Mouse (Mus musculus) embryo, embryonic 11 days (tissue): ENCODE results near the gene Zfp219.
"Not testable (repeated sequence)": the region's sequence is repeated elsewhere in the genome, so short reads cannot be mapped to it uniquely, and the experiment has no call there.

Experiments used
- DNase-seq: peaks from one replicate; pipeline ENCODE4 v3.0.0-alpha.2; 2015

Zfp219 gene

GRCm38 (mm10) chr14:52020486-52021137 is at the start of gene Zfp219:
Gene Zfp219 (minus strand): TSS chr14:52020733.
- DNase-seq, result peak; percentile 88

DNA sequence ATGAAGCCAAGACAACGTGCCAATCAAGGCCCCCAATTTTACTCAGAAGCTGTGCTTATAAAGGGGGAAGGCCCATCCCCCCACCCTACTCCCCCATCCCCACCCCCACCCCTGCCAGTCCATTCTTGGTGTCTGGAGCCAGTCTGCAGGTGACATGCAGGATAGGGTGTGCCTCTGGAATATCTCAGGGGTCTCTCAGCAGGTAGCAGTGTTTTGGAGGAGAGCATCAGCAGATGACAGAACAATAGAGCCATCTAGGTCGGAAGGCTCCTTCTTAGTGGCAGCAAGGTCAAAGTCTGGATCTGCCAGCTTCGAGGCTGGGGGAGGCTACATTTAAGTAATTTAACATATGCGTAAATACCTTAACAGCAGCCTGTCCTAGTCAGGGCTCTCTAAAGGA is 45.6 kb upstream of the Zfp219 start:
- DNase-seq, result no peak

DNA sequence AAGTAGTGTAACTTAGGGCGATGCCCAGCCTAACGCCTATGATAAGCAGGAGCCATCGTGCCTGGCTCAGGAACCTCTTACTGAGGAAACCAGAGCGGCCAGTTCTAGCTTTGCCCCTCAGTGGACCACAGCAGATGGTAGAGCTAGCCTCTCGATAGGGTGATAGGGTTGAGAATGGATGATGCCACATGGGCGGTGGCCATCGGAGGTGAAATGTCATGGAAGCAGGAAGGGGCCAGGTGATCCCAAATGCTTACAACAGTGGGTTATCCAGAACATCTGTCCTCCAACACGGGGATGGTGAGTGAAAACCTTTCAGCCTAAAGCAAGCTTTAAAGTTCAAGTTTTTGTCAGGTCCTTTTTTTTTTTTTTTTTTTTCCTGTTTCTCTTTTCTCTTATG is 41.3 kb upstream of the Zfp219 start:
- no peak for DNase-seq

DNA sequence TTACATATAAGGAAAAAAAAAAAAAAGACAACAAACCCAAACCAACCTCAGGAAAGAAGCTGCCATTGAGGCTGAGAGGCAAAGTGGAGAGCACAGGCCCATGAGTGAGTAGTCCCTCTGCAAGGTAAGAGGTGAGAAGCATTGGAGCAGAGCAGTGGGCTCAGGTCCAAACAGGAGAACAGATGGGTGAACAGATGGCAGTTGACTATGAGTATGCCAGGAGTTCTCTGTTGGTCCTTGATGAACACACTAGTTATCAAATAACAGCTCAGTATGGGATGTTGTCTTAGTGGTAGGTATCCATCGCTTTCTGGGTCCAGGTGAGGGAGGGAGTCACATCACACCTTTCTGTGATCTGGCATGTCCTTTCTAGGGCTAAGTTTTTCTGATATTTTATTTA is 40.3 kb upstream of the Zfp219 start:
- no peak for DNase-seq

DNA sequence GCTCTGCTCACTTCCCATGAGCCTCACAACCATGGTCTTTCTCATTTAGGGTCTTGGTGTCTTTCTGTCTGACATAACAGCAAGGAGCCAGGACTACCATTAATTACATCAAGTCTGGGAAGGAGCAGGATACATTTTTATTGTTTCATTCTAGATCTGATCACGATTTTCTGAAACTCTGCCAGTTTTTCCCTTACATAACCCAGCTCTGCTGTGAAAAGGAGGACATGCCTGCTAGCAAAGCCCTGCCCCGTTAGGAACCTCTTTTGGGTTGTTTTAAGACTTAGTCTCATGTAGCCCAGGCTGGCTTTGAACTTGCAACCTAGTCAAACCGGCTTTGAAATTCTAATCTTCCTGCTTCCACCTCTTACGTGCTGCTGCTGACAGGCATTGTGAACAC is 39.4 kb upstream of the Zfp219 start:
- no peak for DNase-seq

- not testable (repeated sequence) for DNase-seq
Measured at GRCm38 (mm10) chr14:52052720-52053119, 32.2 kb upstream of the Zfp219 start.

DNA sequence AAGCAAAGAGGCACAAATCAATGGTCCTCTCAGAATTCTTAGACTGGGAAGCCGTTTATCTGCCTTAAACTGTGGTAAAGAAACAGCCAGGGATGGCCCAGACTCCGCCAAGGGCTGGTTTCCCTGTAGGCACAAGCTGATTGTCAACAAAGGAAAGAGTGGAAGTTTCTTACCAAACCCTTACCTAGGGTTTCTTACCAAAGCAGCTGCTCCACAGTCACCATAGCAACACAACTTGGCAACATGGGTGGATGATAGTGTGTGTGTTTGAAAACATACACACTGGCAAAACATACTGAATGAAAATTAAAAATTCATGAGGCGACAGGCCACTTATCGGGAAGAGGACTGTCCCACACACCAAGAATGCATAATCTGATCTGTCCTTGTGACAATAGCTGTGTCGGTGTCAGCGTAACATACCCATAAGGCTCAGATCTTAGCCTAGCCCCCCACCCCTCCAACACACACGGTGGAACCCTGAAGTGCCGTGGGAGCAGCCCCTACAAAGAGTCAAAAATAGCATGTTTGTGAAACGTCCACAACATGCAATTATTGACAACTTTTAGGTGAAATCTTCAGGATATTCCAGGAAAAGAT is 25.5 kb upstream of the Zfp219 start:
- DNase-seq, result no peak

DNA sequence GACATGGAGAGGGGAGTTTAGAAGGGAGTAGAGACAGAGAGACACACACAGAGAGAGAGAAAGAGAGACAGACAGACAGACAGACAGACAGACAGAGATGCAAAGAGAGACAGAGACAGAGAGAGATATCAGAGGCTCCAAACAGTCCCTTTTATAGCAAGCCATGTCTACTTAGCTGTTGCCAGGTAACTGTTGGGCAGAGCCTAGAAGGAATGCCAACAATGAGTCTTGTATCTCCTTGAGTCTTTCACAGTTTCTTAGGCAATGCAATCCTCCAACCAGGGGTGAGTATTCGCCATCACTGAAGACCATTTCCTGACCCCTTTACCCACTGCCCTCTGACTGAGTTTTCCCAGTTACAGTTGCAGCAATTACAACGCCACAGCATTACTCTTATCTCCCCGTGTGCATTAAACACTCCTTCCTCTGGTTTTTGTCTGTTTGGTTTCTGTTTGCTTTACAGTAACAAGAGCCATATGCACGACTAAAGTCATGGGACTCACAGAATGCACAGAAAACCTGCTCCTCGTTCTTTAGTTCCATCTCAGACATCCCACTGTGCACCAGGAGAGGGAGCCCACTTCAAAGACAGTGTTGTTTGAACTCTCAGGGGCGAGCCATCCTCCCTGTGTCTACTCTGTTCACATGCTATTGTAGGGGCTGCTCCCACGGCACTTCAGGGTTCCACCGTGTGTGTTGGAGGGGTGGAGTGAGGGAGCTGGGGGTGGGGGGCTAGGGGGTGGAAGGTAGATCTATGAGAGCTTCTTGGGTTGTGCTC is 24.6 kb upstream of the Zfp219 start:
- DNase-seq, result peak; percentile 68

- no peak for DNase-seq
Measured at GRCm38 (mm10) chr14:52043446-52043845, 22.9 kb upstream of the Zfp219 start.

GRCm38 (mm10) chr14:52042359-52042758 is 21.8 kb upstream of the Zfp219 start, which contains the start of gene Olfr221:
Gene Olfr221 (minus strand): TSS chr14:52042459.
- DNase-seq, result not testable (repeated sequence)

DNA sequence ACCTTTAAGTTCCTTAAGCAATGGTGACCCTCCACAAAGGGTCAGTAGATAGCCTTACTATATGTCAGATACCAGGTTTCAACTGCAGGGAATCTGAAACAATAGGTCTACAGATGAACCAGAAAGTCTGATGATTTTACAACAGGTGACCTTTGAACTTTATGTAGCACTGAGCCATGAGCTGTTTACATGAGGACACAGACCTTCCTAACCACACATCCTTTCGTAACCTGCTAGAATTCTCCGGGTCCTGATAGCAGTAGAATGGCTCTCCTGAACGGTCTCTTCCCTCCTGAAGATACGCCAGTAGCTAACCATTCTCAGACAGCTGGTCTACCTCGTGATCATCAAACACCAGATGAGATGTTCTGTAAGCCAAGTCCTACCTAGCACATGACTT is 18.8 kb upstream of the Zfp219 start:
- DNase-seq, result no peak

GRCm38 (mm10) chr14:52035926-52036325 is 15.4 kb upstream of the Zfp219 start:
- DNase-seq, result no peak

DNA sequence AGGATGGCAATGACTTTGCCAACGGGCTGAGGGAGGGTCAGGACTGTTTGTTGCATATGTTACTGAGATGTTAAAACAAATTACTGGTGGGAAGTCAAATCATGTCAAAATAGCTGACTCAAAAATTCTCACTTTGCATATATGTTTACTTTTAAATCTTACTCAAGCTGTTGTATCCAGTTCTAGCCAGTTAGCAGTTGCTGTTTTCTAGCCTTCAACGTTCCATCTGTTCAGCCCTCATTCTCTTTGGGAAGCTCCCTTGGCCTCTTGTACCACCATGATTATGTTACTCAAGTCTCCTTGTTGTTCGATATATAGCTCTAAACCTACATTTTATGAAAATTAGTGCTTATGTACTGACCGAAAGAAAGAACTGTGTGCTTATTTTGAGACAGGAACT is 5.8 kb upstream of the Zfp219 start:
- DNase-seq, result no peak

DNA sequence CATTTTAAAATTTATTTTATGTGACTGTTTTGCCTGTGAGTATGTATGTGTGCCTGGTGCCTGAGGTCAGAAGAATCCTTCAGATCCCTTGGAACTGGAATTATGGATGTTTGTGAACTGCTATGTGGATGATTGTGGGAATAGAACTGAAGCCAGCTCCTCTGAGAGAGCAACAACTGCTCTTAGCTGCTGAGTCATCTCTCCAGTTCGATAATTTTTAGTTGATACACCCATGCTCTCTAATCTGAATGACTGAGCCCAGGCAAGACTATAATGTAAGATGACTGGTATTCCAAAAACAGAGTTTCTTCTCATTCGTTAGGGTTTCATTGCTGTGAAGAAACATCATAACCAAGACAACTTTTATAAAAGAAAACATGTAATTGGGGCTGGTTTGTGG is 3.6 kb upstream of the Zfp219 start:
- no peak for DNase-seq

- peak; percentile 89 for DNase-seq
Measured at GRCm38 (mm10) chr14:52022709-52023459, 2.4 kb upstream of the Zfp219 start.

- DNase-seq, result no peak
Measured at GRCm38 (mm10) chr14:52022244-52022708, 1.7 kb upstream of the Zfp219 start.

GRCm38 (mm10) chr14:52021568-52022212 is 1.2 kb upstream of the Zfp219 start:
- no peak for DNase-seq

DNA sequence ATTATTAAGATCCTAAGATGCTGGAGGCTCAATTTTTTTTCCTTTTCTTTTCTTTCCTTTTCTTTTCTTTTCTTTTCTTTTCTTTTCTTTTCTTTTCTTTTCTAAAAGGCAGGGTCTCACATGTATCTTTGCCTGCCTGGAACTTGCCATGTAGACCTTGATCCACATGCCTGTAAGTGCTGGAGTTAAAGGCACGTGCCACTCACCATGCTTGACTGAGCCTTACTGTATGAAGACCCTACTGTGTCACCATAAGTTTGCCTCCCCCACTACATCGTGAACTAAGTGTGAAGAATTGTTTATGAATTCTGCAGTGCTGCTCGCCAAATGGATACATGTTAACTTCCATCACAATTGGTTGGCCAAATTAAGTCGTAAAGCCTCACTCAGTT is 601 bp upstream of the Zfp219 start:
- no peak for DNase-seq

GRCm38 (mm10) chr14:52019590-52020340 is 768 bp downstream of the Zfp219 start:
- DNase-seq, result peak; percentile 99

- DNase-seq, result no peak
Measured at GRCm38 (mm10) chr14:52019051-52019589, 1.4 kb downstream of the Zfp219 start.

DNA sequence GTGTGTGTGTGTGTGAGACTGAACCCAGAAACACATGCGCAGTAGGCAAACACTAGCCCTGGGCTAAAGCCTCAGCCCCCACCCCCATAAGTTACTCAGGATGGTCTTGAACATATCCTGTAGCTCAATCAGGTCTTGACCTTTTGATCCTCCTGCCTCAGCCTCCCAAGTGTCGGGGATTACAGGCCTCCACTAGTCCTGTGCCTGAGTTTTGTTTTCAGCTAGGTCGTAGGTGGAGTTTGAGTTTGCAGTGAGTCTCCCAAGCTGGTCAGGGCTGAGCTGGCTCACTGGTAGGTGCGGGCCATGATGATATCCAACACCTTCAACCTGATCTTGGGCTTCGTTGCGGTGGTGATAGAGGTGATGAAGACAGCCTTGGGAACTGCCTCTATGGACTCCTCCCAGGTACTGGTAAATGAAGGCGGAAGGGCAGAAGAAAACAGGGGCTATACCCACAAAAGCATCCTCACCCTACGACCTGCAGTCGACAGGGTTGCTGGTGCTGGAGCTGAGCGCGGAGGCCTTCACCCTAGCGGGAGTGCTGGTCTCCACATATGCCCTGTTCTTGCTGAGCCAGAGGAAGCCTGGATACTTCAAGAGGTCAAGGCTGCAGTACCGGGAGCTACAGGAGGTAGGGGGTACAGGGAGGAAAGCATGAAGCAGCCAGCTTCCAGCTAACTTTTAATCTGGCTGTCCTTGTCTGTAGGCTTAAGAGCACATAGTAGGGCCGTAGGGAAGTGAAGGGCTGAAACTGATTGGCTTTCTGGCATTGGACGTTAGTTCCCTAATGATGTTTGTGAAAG is 2.1 kb downstream of the Zfp219 start:
- DNase-seq, result no peak
